Comparison of ENCODE assay signal across 29 mouse cellular contexts in genomic region chr14:105385119-105385518, GRCm38 (mm10).
"Had no signal": no experiment of that assay in that cellular context is flagged by ENCODE, and none has a peak within 500 bp of the region (broad histone marks: within the 10 kb centered on the region; RNA-seq: fewer than 3 reads in every experiment).

No protein-coding gene starts in this region.

- H3K27me3 ChIP-seq: heart, embryonic 12.5 days; heart, embryonic 13.5 days; heart, embryonic 15.5 days; hindbrain, embryonic 12.5 days; hindbrain, embryonic 13.5 days; hindbrain, embryonic 15.5 days; intestine, embryonic 15.5 days; kidney, embryonic 15.5 days had no signal

- H3K4me2 ChIP-seq: heart, embryonic 11.5 days; heart, embryonic 12.5 days; heart, embryonic 13.5 days; heart, embryonic 15.5 days; hindbrain, embryonic 12.5 days; hindbrain, embryonic 13.5 days; hindbrain, embryonic 14.5 days; hindbrain, embryonic 15.5 days; intestine, embryonic 15.5 days; kidney, embryonic 15.5 days had no signal

- DNase-seq: heart, postnatal 10 days; heart, postnatal 14 days; heart, postnatal 36 days; heart, postnatal 4 days; kidney, adult 11 months; kidney, adult 18-20 months; kidney, adult 2 months; kidney, adult 8-10 months; kidney, adult 9 months; kidney, postnatal 10 days; kidney, postnatal 14 days; kidney, postnatal 25 days; kidney, postnatal 36 days; kidney, postnatal 4 days; layer of hippocampus, adult 9-11 months; layer of hippocampus, postnatal 36 days had no signal

- H3K36me3 ChIP-seq: heart, embryonic 10.5 days; heart, embryonic 12.5 days; heart, embryonic 13.5 days; heart, embryonic 15.5 days; hindbrain, embryonic 10.5 days; hindbrain, embryonic 12.5 days; hindbrain, embryonic 13.5 days; hindbrain, embryonic 15.5 days; intestine, embryonic 15.5 days; kidney, embryonic 15.5 days had no signal

- H3K4me3 ChIP-seq: heart, embryonic 10.5 days; heart, embryonic 12.5 days; heart, embryonic 13.5 days; heart, embryonic 15.5 days; hindbrain, embryonic 10.5 days; hindbrain, embryonic 12.5 days; hindbrain, embryonic 13.5 days; hindbrain, embryonic 15.5 days; intestine, embryonic 15.5 days; kidney, embryonic 15.5 days; layer of hippocampus, adult 2 months had no signal
